Mouse (Mus musculus): ENCODE results near the gene Pipox. TPM values are rescaled to one million over a fixed set of nuclear protein-coding genes. Genes with fewer than 3 reads are reported as not detected.
A peak's percentile ranks its signal among the peaks of the same experiment; 100 is the strongest.

Pipox gene
- polyA plus RNA-seq, 1 experiment from 2014 or later = 45.7 TPM

- no peak overlapping the region for H3K9ac ChIP-seq (ENCODE audit: low read depth, low read length)
- H3K27ac ChIP-seq (ENCODE audit: low read depth, low read length) = no peak overlapping the region
- H3K4me2 ChIP-seq (replicated peaks; ENCODE audit: low read depth) = no peak overlapping the region
- no peaks in the 10 kb centered on the region for H3K9me3 ChIP-seq (ENCODE audit: control insufficient read depth)
- ATAC-seq = no peak
- no peak for TF ChIP-seq CTCF (IDR thresholded peaks at IDR 0.05; ENCODE audit: low read depth)
- 50% methylated on average over 8 of the region's 8 CpGs for WGBS
- H3K4me1 ChIP-seq (replicated peaks; ENCODE audit: control insufficient read depth, insufficient read depth, low read length) = no peaks in the 10 kb centered on the region
- H3K36me3 ChIP-seq (ENCODE audit: control insufficient read depth, insufficient read depth) = no peaks in the 10 kb centered on the region
- H3K4me3 ChIP-seq (ENCODE audit: low read depth, low read length) = no peak overlapping the region
- H3K27me3 ChIP-seq (replicated peaks; ENCODE audit: control insufficient read depth, insufficient read depth, low read length) = no peaks in the 10 kb centered on the region
Observed at GRCm38 (mm10) chr11:77901775-77902355, 8.0 kb upstream of the Pipox start.

- no peaks in the 10 kb centered on the region for H3K9me3 ChIP-seq (ENCODE audit: control insufficient read depth)
- no peak for TF ChIP-seq CTCF (IDR thresholded peaks at IDR 0.05; ENCODE audit: low read depth)
- H3K4me1 ChIP-seq (replicated peaks; ENCODE audit: control insufficient read depth, insufficient read depth, low read length) = no peaks in the 10 kb centered on the region; the same call in 1 of the 2 replicates
- WGBS = 52% methylated on average over 5 of the region's 5 CpGs
- H3K9ac ChIP-seq (ENCODE audit: low read depth, low read length) = no peak overlapping the region
- no peak overlapping the region for H3K4me2 ChIP-seq (replicated peaks; ENCODE audit: low read depth)
- no peak overlapping the region for H3K4me3 ChIP-seq (ENCODE audit: low read depth, low read length)
- ATAC-seq = no peak
- no peaks in the 10 kb centered on the region for H3K36me3 ChIP-seq (ENCODE audit: control insufficient read depth, insufficient read depth)
- H3K27me3 ChIP-seq (replicated peaks; ENCODE audit: control insufficient read depth, insufficient read depth, low read length) = no peaks in the 10 kb centered on the region
- H3K27ac ChIP-seq (ENCODE audit: low read depth, low read length) = no peak overlapping the region
Observed at GRCm38 (mm10) chr11:77901366-77901765, 7.5 kb upstream of the Pipox start.

- no peak for TF ChIP-seq CTCF (IDR thresholded peaks at IDR 0.05; ENCODE audit: low read depth)
- no peak overlapping the region for H3K4me3 ChIP-seq (ENCODE audit: low read depth, low read length)
- no peaks in the 10 kb centered on the region for H3K27me3 ChIP-seq (replicated peaks; ENCODE audit: control insufficient read depth, insufficient read depth, low read length)
- H3K4me1 ChIP-seq (replicated peaks; ENCODE audit: control insufficient read depth, insufficient read depth, low read length) = no peaks in the 10 kb centered on the region; the same call in 1 of the 2 replicates
- H3K9me3 ChIP-seq (ENCODE audit: control insufficient read depth) = no peaks in the 10 kb centered on the region
- H3K4me2 ChIP-seq (replicated peaks; ENCODE audit: low read depth) = no peak overlapping the region
- H3K36me3 ChIP-seq (ENCODE audit: control insufficient read depth, insufficient read depth) = no peaks in the 10 kb centered on the region
- ATAC-seq = no peak
- no peak overlapping the region for H3K9ac ChIP-seq (ENCODE audit: low read depth, low read length)
- WGBS = 74% methylated on average over 4 of the region's 4 CpGs
- H3K27ac ChIP-seq (ENCODE audit: low read depth, low read length) = no peak overlapping the region
Observed at GRCm38 (mm10) chr11:77900696-77901095, 6.8 kb upstream of the Pipox start.

GRCm38 (mm10) chr11:77900187-77900586 is 6.3 kb upstream of the Pipox start:
- H3K27me3 ChIP-seq (replicated peaks; ENCODE audit: control insufficient read depth, insufficient read depth, low read length) = no peaks in the 10 kb centered on the region
- no peaks in the 10 kb centered on the region for H3K9me3 ChIP-seq (ENCODE audit: control insufficient read depth)
- no peak overlapping the region for H3K4me2 ChIP-seq (replicated peaks; ENCODE audit: low read depth)
- WGBS = 86% methylated on average over 3 of the region's 3 CpGs
- TF ChIP-seq CTCF (IDR thresholded peaks at IDR 0.05; ENCODE audit: low read depth) = no peak
- H3K27ac ChIP-seq (ENCODE audit: low read depth, low read length) = no peak overlapping the region
- H3K9ac ChIP-seq (ENCODE audit: low read depth, low read length) = no peak overlapping the region
- no peak overlapping the region for H3K4me3 ChIP-seq (ENCODE audit: low read depth, low read length)
- no peak for ATAC-seq
- no peaks in the 10 kb centered on the region for H3K36me3 ChIP-seq (ENCODE audit: control insufficient read depth, insufficient read depth)
- no peaks in the 10 kb centered on the region; the same call in 1 of the 2 replicates for H3K4me1 ChIP-seq (replicated peaks; ENCODE audit: control insufficient read depth, insufficient read depth, low read length)

- H3K4me3 ChIP-seq (ENCODE audit: low read depth, low read length) = no peak overlapping the region
- no peaks in the 10 kb centered on the region for H3K27me3 ChIP-seq (replicated peaks; ENCODE audit: control insufficient read depth, insufficient read depth, low read length)
- H3K4me2 ChIP-seq (replicated peaks; ENCODE audit: low read depth) = peak overlapping the region; percentile 38; the same call in 1 of the 2 replicates
- no peaks in the 10 kb centered on the region for H3K36me3 ChIP-seq (ENCODE audit: control insufficient read depth, insufficient read depth)
- no peak for ATAC-seq
- H3K9me3 ChIP-seq (ENCODE audit: control insufficient read depth) = no peaks in the 10 kb centered on the region
- 43% methylated on average over 23 of the region's 23 CpGs for WGBS
- H3K27ac ChIP-seq (ENCODE audit: low read depth, low read length) = no peak overlapping the region
- H3K4me1 ChIP-seq (replicated peaks; ENCODE audit: control insufficient read depth, insufficient read depth, low read length) = peaks cover 4% of the 10 kb centered on the region
- TF ChIP-seq CTCF (IDR thresholded peaks at IDR 0.05; ENCODE audit: low read depth) = no peak
- no peak overlapping the region for H3K9ac ChIP-seq (ENCODE audit: low read depth, low read length)
Observed at GRCm38 (mm10) chr11:77896820-77897805, 3.2 kb upstream of the Pipox start.

GRCm38 (mm10) chr11:77896480-77896819 is 2.6 kb upstream of the Pipox start:
- Histone ChIP-seq H3K4me1 (replicated peaks; ENCODE audit: control insufficient read depth, insufficient read depth, low read length) (peaks cover 4% of the 10 kb centered on the region), H3K4me3 (ENCODE audit: low read depth, low read length) (no peak overlapping the region), H3K36me3 (ENCODE audit: control insufficient read depth, insufficient read depth) (no peaks in the 10 kb centered on the region), H3K27ac (ENCODE audit: low read depth, low read length) (no peak overlapping the region), H3K9ac (ENCODE audit: low read depth, low read length) (no peak overlapping the region), H3K9me3 (ENCODE audit: control insufficient read depth) (no peaks in the 10 kb centered on the region), H3K27me3 (replicated peaks; ENCODE audit: control insufficient read depth, insufficient read depth, low read length) (no peaks in the 10 kb centered on the region), H3K4me2 (replicated peaks; ENCODE audit: low read depth) (0 out of 2 replicates have a peak overlapping the region, but pooled peaks have one; percentile 38)
- 56% methylated on average over 6 of the region's 6 CpGs for whole genome bisulfite sequencing
- no peak for TF ChIP-seq CTCF (IDR thresholded peaks at IDR 0.05; ENCODE audit: low read depth)
- no peak for ATAC-seq

Measured in intestine, postnatal 0 days (tissue).